Mouse (Mus musculus) liver, embryonic 14.5 days (tissue): ENCODE data around the gene Tfeb. TPM values are rescaled to one million over a fixed set of nuclear protein-coding genes. Genes with fewer than 3 reads are reported as not detected.

Experiments used
- ATAC-seq: fragments of 200-750 bp; cut with Nextera tagmentation; 2 replicates; pipeline ENCODE4 v1.8.0; 2017; ENCODE audit warnings: moderate number of reproducible peaks, mild to moderate bottlenecking, moderate library complexity; ENCODE audit not compliant: insufficient read depth
- DNase-seq, 3 experiments: peaks; one replicate each; pipeline ENCODE4 v3.0.0-alpha.2; 2012 to 2013; ENCODE audit warnings: low read depth in 3 of 3, low spot score in 3 of 3
- H3K27ac ChIP-seq: fragments of 300-500 bp; sonication (generic); 2 replicates; pipeline ENCODE4 v1.5.1; 2014; ENCODE audit warnings: moderate library complexity, mild to moderate bottlenecking, control low read depth, inconsistent platforms
- H3K27me3 ChIP-seq: fragments of 300-500 bp; sonication (generic); 2 replicates; pipeline ENCODE4 v1.6.1; 2014; ENCODE audit warnings: mild to moderate bottlenecking, low read length, moderate library complexity; ENCODE audit not compliant: control insufficient read depth, insufficient read depth
- H3K36me3 ChIP-seq: fragments of 300-500 bp; sonication (generic); replicated peaks from 2 replicates; pipeline ENCODE4 v1.6.1; 2014; ENCODE audit warnings: low read depth; ENCODE audit not compliant: control insufficient read depth, insufficient read depth
- H3K4me1 ChIP-seq, 2 experiments: fragments of 200-500 bp in 1 of 2; fragments of 300-500 bp in 1 of 2; sonication (generic) in 1 of 2; replicated peaks; 2 replicates each; pipeline ENCODE4 v1.6.1; 2012 to 2014; ENCODE audit warnings: antibody characterized with exemption in 1 of 2, inconsistent platforms in 1 of 2, low read length in 1 of 2; ENCODE audit not compliant: control insufficient read depth in 2 of 2, insufficient read depth in 2 of 2
- H3K4me2 ChIP-seq: fragments of 300-500 bp; sonication (generic); 2 replicates; pipeline ENCODE4 v1.6.1; 2014; ENCODE audit warnings: low read depth, mild to moderate bottlenecking, control low read depth, moderate library complexity
- H3K4me3 ChIP-seq, 2 experiments: fragments of 200-500 bp in 1 of 2; fragments of 300-500 bp in 1 of 2; sonication (generic) in 1 of 2; 2 replicates each; pipeline ENCODE4 v1.5.1; 2012 to 2014; ENCODE audit warnings: low read depth in 2 of 2, low read length in 2 of 2, mild to moderate bottlenecking in 2 of 2, control low read depth in 1 of 2, inconsistent platforms in 1 of 2, moderate library complexity in 1 of 2; ENCODE audit not compliant: insufficient read depth in 1 of 2
- H3K9ac ChIP-seq: fragments of 300-500 bp; sonication (generic); replicated peaks from 2 replicates; pipeline ENCODE4 v1.6.1; 2014; ENCODE audit warnings: mild to moderate bottlenecking, control low read depth, moderate library complexity
- H3K9me3 ChIP-seq: fragments of 300-500 bp; sonication (generic); 2 replicates; pipeline ENCODE4 v1.6.1; 2016; ENCODE audit warnings: low read length, mixed read lengths; ENCODE audit not compliant: control insufficient read depth
- CTCF ChIP-seq: IDR thresholded peaks from 2 replicates; pipeline ENCODE4 v1.5.1; 2016; ENCODE audit warnings: antibody characterized with exemption, low read depth, control low read depth
- EP300 ChIP-seq: IDR thresholded peaks from 2 replicates; pipeline ENCODE4 v1.6.1; 2016; ENCODE audit warnings: antibody characterized with exemption, low read depth
- WGBS: fragments of 180-500 bp; shearing (Covaris S2); extraction: QIAGEN DNeasy Blood & Tissue Kit; methylation state at CpG from one replicate; pipeline ENCODE4 v1.1.7; 2014; ENCODE audit not compliant: insufficient replicate concordance; 5-methylcytosine and 5-hydroxymethylcytosine counted together
- polyA plus RNA-seq, 2 experiments: library from polyadenylated mRNA; depleted of rRNA in 1 of 2; stranded (reverse) in 1 of 2; unstranded in 1 of 2; fragments of >200 nt; fragmentation: Nextera tagmentation in 1 of 2; extraction: Ambion mirVana in 1 of 2; gene quantifications; 2 replicates each; pipeline versions ENCODE4 v1.2.1 to v1.2.3; 2012 to 2014

The Tfeb gene
- polyA plus RNA-seq, 2 experiments = 2.4 to 3.2 TPM

DNA sequence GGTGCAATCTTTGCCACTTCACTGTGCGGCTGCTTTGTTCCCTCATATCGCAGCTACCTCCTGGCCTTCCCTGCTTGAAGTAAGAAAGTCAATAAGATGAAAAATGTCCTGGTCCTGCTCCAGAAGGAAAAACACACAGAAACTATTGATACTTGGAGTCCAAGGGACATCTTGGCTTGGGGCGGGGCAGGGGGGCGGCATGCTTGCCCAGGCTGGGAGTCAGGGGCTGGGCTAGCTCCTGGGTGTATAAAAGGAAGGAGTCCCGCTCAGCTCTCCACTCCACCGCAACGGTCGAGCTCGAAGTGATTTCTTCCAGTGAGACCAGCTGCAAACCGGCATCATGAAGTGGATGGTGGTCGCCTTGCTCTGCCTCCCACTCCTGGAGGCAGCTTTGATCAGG, 10.3 kb upstream of the Tfeb start, which contains the start of gene Pgc:
Gene Pgc, plus strand, starts transcription at position 277 of the 400 bp plus-strand sequence.
- no peak for DNase-seq
- no peak within 1 kb of the TSS for H3K9ac ChIP-seq
- no peak within 1 kb of the TSS for H3K4me2 ChIP-seq
- no peaks in the 10 kb centered on the region for H3K36me3 ChIP-seq
- H3K27ac ChIP-seq = no peak within 1 kb of the TSS
- H3K9me3 ChIP-seq = no peaks in the 10 kb centered on the region
- no peak within 1 kb of the TSS for H3K4me3 ChIP-seq
- no peaks in the 10 kb centered on the region for H3K4me1 ChIP-seq
- TF ChIP-seq EP300 = no peak
- TF ChIP-seq CTCF = no peak
- no peaks in the 10 kb centered on the region for H3K27me3 ChIP-seq
- no peak for ATAC-seq
- 66% methylated on average over 11 of the region's 11 CpGs for WGBS

DNA sequence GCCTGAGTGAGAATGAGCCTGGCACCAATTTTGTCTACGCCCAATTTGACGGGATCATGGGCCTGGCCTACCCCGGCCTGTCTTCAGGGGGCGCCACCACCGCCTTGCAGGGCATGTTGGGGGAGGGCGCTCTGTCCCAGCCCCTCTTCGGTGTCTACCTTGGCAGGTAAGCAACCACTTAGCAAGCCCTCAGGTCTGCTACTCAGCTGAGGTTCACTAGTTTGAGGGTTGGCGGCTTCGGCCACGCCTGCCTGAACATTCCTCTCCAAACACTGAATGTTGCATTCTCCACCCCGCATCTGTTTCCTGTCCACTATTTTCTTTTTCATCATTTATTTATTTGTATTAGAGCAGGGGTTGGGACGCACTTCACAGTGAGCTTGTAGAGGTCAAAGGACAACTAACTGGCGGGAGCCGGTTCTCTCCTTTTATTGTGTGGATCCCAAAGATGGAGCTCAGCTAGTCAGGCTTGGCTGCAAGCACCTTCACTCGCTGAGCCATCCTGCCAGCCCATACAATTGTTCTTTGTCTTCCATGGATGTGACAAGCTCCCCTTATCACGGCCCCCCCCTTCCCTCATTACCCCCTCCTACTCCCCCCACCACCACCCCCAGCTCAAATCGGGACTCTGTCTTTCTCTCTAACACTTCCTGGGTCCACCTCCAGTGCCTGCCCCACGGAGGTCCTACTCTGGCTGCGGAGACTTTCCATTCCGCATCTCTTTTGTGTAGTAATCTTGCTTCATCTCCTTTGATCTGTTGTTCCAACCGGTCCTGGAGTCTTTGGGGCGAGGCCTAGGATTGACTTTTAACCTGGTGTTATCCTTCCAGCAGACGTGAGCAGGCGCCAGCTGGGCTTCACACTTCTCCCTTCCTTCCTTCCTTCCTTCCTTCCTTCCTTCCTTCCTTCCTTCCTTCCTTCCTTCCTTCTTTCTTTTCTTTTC, 5.9 kb upstream of the Tfeb start:
- 58% methylated on average over 24 of the region's 24 CpGs for WGBS
- H3K4me2 ChIP-seq = no peak overlapping the region
- H3K4me1 ChIP-seq = no peaks in the 10 kb centered on the region
- no peak overlapping the region for H3K4me3 ChIP-seq
- DNase-seq (no peak), ATAC-seq (no peak)
- H3K27ac ChIP-seq = no peak overlapping the region
- TF ChIP-seq EP300 (no peak), CTCF (peak; percentile 26; the same call in 1 of the 2 replicates)
- H3K27me3 ChIP-seq = no peaks in the 10 kb centered on the region
- no peaks in the 10 kb centered on the region for H3K36me3 ChIP-seq
- H3K9ac ChIP-seq = no peak overlapping the region
- no peaks in the 10 kb centered on the region for H3K9me3 ChIP-seq

DNA sequence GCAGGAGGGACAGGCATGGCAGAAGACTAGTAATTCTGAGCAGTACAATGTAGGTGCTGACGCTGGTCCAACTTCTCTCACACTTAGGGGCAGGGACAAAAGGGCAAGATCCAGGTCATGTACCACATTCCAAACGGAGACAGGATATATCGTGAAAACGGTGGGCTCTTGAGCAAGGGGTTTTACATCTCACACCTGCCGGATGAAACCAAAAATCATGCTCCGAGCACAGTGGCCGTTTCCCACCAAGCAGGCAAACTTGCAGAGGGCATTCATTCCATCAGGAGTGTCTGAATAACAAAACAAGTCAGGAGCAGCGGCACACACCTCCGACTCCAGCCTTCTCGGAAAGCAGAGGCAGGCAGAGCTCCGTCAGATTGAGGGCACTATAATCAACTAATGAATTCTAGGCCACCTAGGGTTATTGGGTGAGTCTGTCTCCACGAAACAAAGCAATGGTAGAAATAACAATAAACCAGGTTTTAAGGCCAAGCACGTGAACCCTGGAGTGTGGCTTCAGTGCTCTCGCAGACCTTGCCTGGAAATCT, 1.2 kb upstream of the Tfeb start:
- DNase-seq (no peak), ATAC-seq (no peak)
- Histone ChIP-seq H3K4me1 (peaks cover 0 to 6% of the 10 kb centered on the region in 2 experiments; a peak in 2 of 4 replicates), H3K9ac (no peak overlapping the region), H3K4me2 (no peak overlapping the region), H3K27ac (no peak overlapping the region), H3K36me3 (no peaks in the 10 kb centered on the region), H3K27me3 (peaks cover 12% of the 10 kb centered on the region), H3K4me3 (no peak overlapping the region), H3K9me3 (no peaks in the 10 kb centered on the region)
- whole genome bisulfite sequencing = 64% methylated on average over 14 of the region's 14 CpGs
- no peak for TF ChIP-seq CTCF
- no peak for TF ChIP-seq EP300

DNA sequence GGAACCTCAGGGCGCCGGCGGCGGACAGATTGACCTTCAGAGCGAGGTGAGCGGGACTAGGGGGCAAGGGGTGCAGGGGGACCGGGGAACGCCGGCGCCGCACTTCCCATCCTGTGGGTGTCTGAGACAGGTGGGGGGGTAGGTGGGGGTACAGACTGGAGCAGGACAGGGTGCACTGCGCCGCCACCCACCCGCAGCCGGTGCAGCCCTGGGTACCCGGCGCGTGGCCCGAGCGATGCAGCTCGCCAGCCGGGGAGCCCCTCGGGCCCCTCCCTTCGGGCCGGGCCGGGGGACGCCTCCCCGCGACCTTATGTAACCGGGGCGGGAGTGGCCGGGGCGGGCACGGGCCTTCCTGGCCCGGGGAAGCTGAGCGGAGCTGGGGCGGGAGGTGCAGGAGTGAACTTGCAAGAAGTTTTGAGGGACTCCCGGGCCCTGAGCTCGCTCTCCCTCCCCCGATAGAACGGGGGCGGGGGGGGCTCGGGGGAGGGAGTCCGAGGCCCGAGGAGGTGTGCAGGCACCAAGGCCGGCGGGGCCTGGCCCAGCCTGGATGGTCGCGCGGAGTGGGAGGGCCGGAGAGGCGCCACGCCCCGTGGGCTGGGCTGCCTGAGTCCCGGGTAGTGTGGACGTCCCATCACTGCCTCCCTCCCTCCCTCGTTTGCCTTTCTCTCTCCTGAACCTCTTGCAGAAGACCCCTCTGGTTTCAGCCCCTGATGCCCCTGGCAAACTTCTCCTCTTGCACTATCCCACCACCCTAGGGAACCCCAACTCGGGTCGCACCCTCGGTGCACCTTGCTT, 638 bp downstream of the Tfeb start:
- Histone ChIP-seq H3K4me1 (peaks cover 0 to 6% of the 10 kb centered on the region in 2 experiments; a peak in 2 of 4 replicates), H3K27ac (no peak overlapping the region), H3K9me3 (no peaks in the 10 kb centered on the region), H3K4me2 (peak overlapping the region; percentile 78), H3K4me3 (peak overlapping the region; percentile 60 to 67), H3K27me3 (peaks cover 12% of the 10 kb centered on the region), H3K36me3 (no peaks in the 10 kb centered on the region), H3K9ac (peak overlapping the region; percentile 61)
- DNase-seq (peak in 1 of 3 experiments; percentile 38), ATAC-seq (peak; percentile 74)
- no peak for TF ChIP-seq CTCF
- TF ChIP-seq EP300 = no peak
- WGBS = 1% methylated on average over 44 of the region's 60 CpGs
